Mouse (Mus musculus): ENCODE results near the gene Iqck.

GRCm38 (mm10) chr7:118898063-118898462, 42.5 kb downstream of the Iqck start:
- TF ChIP-seq CTCF (IDR thresholded peaks at IDR 0.05; ENCODE audit: borderline replicate concordance, control insufficient read depth, extremely low read depth, insufficient read depth, low read length, poor library complexity), result no peak
- no peak for TF ChIP-seq POLR2A (IDR thresholded peaks at IDR 0.05; ENCODE audit: control insufficient read depth, extremely low read depth, insufficient read depth, low read length, poor library complexity)
